Mouse (Mus musculus): ENCODE results near the gene Stk39. TPM values are rescaled to one million over a fixed set of nuclear protein-coding genes. Genes with fewer than 3 reads are reported as not detected.

The Stk39 gene
- total and polyA plus RNA-seq, 2 experiments = 0.54 to 1.7 TPM

DNA sequence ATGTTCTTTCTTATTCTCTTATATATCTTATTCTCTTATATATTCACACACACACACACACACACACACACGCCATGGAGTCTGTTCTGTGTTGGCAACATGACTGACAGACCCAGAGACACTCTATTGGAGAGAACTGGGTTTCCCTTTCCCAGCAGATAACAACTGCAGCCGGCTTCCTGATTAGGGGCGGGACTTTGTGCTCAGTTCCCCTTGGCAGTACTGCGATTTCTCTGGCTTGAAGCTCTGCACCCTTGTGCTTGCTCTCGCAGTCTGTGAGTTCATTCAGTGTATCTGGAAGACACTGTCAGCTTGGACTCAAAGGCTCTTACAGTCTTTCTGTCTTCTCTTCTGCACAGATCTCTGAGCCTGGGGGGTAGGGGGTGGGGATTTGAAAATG lies 34.1 kb downstream of the Stk39 start:
- TF ChIP-seq POLR2A (IDR thresholded peaks at IDR 0.05; ENCODE audit: extremely low read depth, insufficient read depth, low read length) = no peak
- no peak for TF ChIP-seq CTCF (IDR thresholded peaks at IDR 0.05; ENCODE audit: low read depth, low read length)
- Histone ChIP-seq H3K4me1 (ENCODE audit: control insufficient read depth, insufficient read depth, low read length) (no peaks in the 10 kb centered on the region; the same call in 1 of the 2 replicates), H3K27ac (replicated peaks; ENCODE audit: insufficient read depth, low read depth, low read length) (no peak overlapping the region), H3K9ac (ENCODE audit: low read depth, low read length) (no peak overlapping the region), H3K36me3 (ENCODE audit: control insufficient read depth, insufficient read depth, low read length) (no peaks in the 10 kb centered on the region), H3K27me3 (ENCODE audit: control insufficient read depth, insufficient read depth, low read length) (no peaks in the 10 kb centered on the region), H3K79me2 (ENCODE audit: control insufficient read depth, insufficient read depth, low read length) (no peaks in the 10 kb centered on the region), H3K4me3 (ENCODE audit: insufficient read depth, low read depth, low read length) (no peak overlapping the region)
- 61% methylated on average over 5 of the region's 5 CpGs for WGBS
- no peak for DNase-seq (ENCODE audit: extremely low read depth, low read depth, low spot score)

- no peak overlapping the region for H3K9ac ChIP-seq (ENCODE audit: low read depth, low read length)
- no peaks in the 10 kb centered on the region for H3K79me2 ChIP-seq (ENCODE audit: control insufficient read depth, insufficient read depth, low read length)
- no peak for DNase-seq (ENCODE audit: extremely low read depth, low read depth, low spot score)
- 94% methylated on average over 7 of the region's 7 CpGs for WGBS
- H3K4me3 ChIP-seq (ENCODE audit: insufficient read depth, low read depth, low read length) = no peak overlapping the region
- no peaks in the 10 kb centered on the region; the same call in 1 of the 2 replicates for H3K4me1 ChIP-seq (ENCODE audit: control insufficient read depth, insufficient read depth, low read length)
- H3K27me3 ChIP-seq (ENCODE audit: control insufficient read depth, insufficient read depth, low read length) = no peaks in the 10 kb centered on the region
- no peaks in the 10 kb centered on the region for H3K36me3 ChIP-seq (ENCODE audit: control insufficient read depth, insufficient read depth, low read length)
- TF ChIP-seq POLR2A (IDR thresholded peaks at IDR 0.05; ENCODE audit: extremely low read depth, insufficient read depth, low read length) (no peak), CTCF (IDR thresholded peaks at IDR 0.05; ENCODE audit: low read depth, low read length) (no peak)
- H3K27ac ChIP-seq (replicated peaks; ENCODE audit: insufficient read depth, low read depth, low read length) = no peak overlapping the region
These were observed 34.9 kb downstream of the Stk39 start for GRCm38 (mm10) chr2:68437216-68437615.

DNA sequence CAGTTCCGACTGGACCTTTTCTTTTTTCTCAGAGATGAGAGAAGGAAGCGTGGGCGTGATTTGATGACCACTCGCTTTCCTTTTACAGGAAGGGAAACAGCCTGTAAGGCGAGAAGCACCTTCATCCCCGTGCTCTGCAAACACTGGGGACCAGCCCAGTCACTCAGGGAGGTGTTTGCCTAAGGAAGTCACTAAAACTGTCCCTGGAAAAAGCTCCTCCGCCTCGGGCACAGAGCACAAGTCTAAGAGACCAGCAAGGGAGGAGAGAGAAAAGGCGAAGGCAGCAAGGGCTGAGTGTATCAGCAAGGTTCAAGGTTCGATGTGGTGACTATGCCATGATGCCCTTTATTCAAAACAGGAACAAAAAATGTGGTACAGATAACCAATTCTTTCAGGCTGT lies 35.8 kb downstream of the Stk39 start:
- Histone ChIP-seq H3K79me2 (ENCODE audit: control insufficient read depth, insufficient read depth, low read length) (no peaks in the 10 kb centered on the region), H3K36me3 (ENCODE audit: control insufficient read depth, insufficient read depth, low read length) (no peaks in the 10 kb centered on the region), H3K4me3 (ENCODE audit: insufficient read depth, low read depth, low read length) (no peak overlapping the region), H3K27me3 (ENCODE audit: control insufficient read depth, insufficient read depth, low read length) (no peaks in the 10 kb centered on the region), H3K9ac (ENCODE audit: low read depth, low read length) (no peak overlapping the region), H3K27ac (replicated peaks; ENCODE audit: insufficient read depth, low read depth, low read length) (no peak overlapping the region), H3K4me1 (ENCODE audit: control insufficient read depth, insufficient read depth, low read length) (no peaks in the 10 kb centered on the region; the same call in 1 of the 2 replicates)
- no peak for DNase-seq (ENCODE audit: extremely low read depth, low read depth, low spot score)
- WGBS = 23% methylated on average over 10 of the region's 10 CpGs
- TF ChIP-seq POLR2A (IDR thresholded peaks at IDR 0.05; ENCODE audit: extremely low read depth, insufficient read depth, low read length) = no peak
- TF ChIP-seq CTCF (IDR thresholded peaks at IDR 0.05; ENCODE audit: low read depth, low read length) = no peak

GRCm38 (mm10) chr2:68435494-68436255 lies 36.4 kb downstream of the Stk39 start:
- no peak for DNase-seq (ENCODE audit: extremely low read depth, low read depth, low spot score)
- no peak overlapping the region for H3K9ac ChIP-seq (ENCODE audit: low read depth, low read length)
- H3K27me3 ChIP-seq (ENCODE audit: control insufficient read depth, insufficient read depth, low read length) = no peaks in the 10 kb centered on the region
- no peaks in the 10 kb centered on the region; the same call in 1 of the 2 replicates for H3K4me1 ChIP-seq (ENCODE audit: control insufficient read depth, insufficient read depth, low read length)
- H3K79me2 ChIP-seq (ENCODE audit: control insufficient read depth, insufficient read depth, low read length) = no peaks in the 10 kb centered on the region
- 34% methylated on average over 15 of the region's 15 CpGs for WGBS
- H3K36me3 ChIP-seq (ENCODE audit: control insufficient read depth, insufficient read depth, low read length) = no peaks in the 10 kb centered on the region
- TF ChIP-seq POLR2A (IDR thresholded peaks at IDR 0.05; ENCODE audit: extremely low read depth, insufficient read depth, low read length) (no peak), CTCF (IDR thresholded peaks at IDR 0.05; ENCODE audit: low read depth, low read length) (no peak)
- H3K27ac ChIP-seq (replicated peaks; ENCODE audit: insufficient read depth, low read depth, low read length) = no peak overlapping the region
- no peak overlapping the region for H3K4me3 ChIP-seq (ENCODE audit: insufficient read depth, low read depth, low read length)

DNA sequence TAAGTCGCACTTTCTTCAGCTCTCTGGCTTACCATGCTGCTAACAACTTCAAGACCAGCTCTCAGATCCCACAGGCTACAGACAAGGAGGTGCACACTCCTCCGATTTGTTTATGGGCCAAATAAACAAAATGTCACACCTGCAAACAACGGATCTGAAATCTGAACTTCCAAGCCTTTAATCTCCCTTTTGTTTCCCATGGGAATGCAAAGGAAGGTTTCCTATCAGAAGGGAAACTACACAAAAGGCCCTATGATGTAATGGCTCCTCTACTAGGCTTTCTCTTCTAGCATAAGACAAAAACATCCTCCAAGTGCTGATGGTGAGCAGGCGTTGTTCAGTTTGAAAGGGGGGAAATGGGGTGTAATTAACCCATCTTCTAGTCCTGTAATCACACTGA lies 37.1 kb downstream of the Stk39 start:
- TF ChIP-seq POLR2A (IDR thresholded peaks at IDR 0.05; ENCODE audit: extremely low read depth, insufficient read depth, low read length) = no peak
- TF ChIP-seq CTCF (IDR thresholded peaks at IDR 0.05; ENCODE audit: low read depth, low read length) = no peak
- 52% methylated on average over 4 of the region's 4 CpGs for WGBS

DNA sequence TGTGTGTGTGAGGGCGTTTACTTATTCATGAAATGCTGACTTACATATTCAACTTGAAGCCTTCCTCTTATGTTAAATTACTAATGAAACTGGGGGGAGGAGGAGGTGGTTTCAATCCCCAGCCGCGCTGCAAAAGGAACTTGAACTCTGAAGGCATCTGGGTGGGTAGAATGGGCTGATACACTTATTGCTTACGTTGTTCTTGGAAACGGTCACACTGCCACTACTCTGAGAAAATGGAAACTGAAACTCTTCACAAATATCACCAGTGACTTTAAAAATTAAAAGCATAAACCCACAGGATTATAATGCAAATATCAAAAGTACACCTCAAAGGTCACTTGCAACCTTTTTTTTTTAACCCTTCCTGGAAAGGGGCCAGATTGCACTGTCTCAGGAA lies 37.5 kb downstream of the Stk39 start:
- Histone ChIP-seq H3K4me1 (ENCODE audit: control insufficient read depth, insufficient read depth, low read length) (no peaks in the 10 kb centered on the region; the same call in 1 of the 2 replicates), H3K79me2 (ENCODE audit: control insufficient read depth, insufficient read depth, low read length) (no peaks in the 10 kb centered on the region), H3K27ac (replicated peaks; ENCODE audit: insufficient read depth, low read depth, low read length) (no peak overlapping the region), H3K36me3 (ENCODE audit: control insufficient read depth, insufficient read depth, low read length) (no peaks in the 10 kb centered on the region), H3K4me3 (ENCODE audit: insufficient read depth, low read depth, low read length) (no peak overlapping the region), H3K27me3 (ENCODE audit: control insufficient read depth, insufficient read depth, low read length) (no peaks in the 10 kb centered on the region), H3K9ac (ENCODE audit: low read depth, low read length) (no peak overlapping the region; the same call in 1 of the 2 replicates)
- TF ChIP-seq POLR2A (IDR thresholded peaks at IDR 0.05; ENCODE audit: extremely low read depth, insufficient read depth, low read length) (no peak), CTCF (IDR thresholded peaks at IDR 0.05; ENCODE audit: low read depth, low read length) (no peak)
- WGBS = 60% methylated on average over 5 of the region's 5 CpGs
- peak; percentile 26 for DNase-seq (ENCODE audit: extremely low read depth, low read depth, low spot score)

More for the DNA sequence above, 37.1 kb downstream of the Stk39 start:
- Histone ChIP-seq H3K36me3 (ENCODE audit: control insufficient read depth, insufficient read depth, low read length) (no peaks in the 10 kb centered on the region), H3K27me3 (ENCODE audit: control insufficient read depth, insufficient read depth, low read length) (no peaks in the 10 kb centered on the region), H3K9ac (ENCODE audit: low read depth, low read length) (no peak overlapping the region; the same call in 1 of the 2 replicates), H3K79me2 (ENCODE audit: control insufficient read depth, insufficient read depth, low read length) (no peaks in the 10 kb centered on the region), H3K27ac (replicated peaks; ENCODE audit: insufficient read depth, low read depth, low read length) (no peak overlapping the region), H3K4me1 (ENCODE audit: control insufficient read depth, insufficient read depth, low read length) (no peaks in the 10 kb centered on the region; the same call in 1 of the 2 replicates), H3K4me3 (ENCODE audit: insufficient read depth, low read depth, low read length) (no peak overlapping the region)
- DNase-seq (ENCODE audit: extremely low read depth, low read depth, low spot score) = no peak
